Mouse (Mus musculus) frontal cortex, adult (tissue): ENCODE data around the gene 4930502E18Rik.
"Not testable (repeated sequence)": the region's sequence is repeated elsewhere in the genome, so short reads cannot be mapped to it uniquely, and the experiment has no call there.

Source experiments
- ATAC-seq: cut with Nextera tagmentation; 2 replicates; pipeline ENCODE4 v1.9.2; 2017; ENCODE audit warnings: mild to moderate bottlenecking, moderate library complexity, mixed read lengths; ENCODE audit not compliant: low TSS enrichment

Gene 4930502E18Rik

GRCm38 (mm10) chrX:53724596-53724995, at the start of gene 4930502E18Rik:
Gene 4930502E18Rik (plus strand): TSS chrX:53724826.
- no peak for ATAC-seq

GRCm38 (mm10) chrX:53676943-53677342, 47.7 kb upstream of the 4930502E18Rik start:
- ATAC-seq: peak; percentile 47

DNA sequence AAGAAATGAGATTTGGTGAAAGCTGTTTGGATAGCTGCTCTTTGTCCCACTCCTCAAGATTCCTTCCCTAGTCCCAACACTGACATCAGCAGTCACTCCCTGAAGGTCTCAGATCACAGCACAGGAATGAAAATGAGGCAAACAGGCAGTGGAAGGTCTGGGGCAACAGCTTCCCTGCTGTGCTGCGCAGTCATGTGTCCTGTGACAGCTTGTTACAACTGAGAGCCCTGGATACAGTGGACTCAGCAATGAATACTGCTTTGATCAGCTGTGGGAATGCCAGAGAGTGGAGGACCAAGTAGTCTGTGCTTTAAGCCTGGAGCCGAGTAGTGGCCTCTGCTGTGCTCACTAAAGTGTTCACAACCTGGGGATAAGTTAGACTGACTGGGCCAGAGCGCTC, 42.0 kb upstream of the 4930502E18Rik start:
- ATAC-seq: not testable (repeated sequence)

DNA sequence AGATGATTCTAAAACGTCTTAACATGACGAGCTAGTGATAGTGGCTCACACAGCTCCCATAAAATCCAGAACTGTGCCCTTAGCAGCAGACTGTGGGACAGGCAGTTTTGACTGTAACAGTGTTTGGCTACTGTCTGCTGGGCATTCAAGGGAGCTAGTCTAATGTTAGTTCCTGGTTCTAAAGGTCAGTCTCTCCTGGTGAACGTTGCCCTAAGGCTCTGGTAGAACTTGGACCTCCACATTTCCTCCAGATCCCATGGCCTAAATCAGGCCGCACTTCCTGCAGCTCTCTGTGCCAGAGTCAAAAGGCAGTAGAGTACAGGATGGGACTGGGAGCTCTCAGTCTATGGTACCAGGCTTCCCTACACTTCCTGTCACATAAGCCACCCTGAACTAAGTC, 40.0 kb upstream of the 4930502E18Rik start:
- ATAC-seq: not testable (repeated sequence)

DNA sequence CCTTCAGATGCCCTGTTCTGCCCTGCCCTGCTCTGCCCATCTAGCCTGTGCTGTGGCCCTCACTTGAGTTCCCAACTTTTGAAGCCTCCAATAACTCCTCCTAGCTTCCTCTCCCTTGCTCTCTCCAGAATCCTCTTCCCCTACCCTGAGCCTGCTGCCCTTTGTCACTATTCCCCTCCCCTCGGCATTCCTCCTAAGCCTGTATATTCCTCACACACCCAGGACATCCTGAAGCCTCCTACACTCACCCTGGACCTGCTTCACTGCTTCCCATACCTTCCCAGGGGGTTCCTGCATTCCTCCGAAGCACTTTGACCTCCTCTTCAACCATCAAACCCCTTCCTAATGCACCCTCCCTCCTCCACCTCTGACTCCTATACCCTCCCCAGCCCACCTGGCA, 32.6 kb upstream of the 4930502E18Rik start:
- no peak for ATAC-seq

DNA sequence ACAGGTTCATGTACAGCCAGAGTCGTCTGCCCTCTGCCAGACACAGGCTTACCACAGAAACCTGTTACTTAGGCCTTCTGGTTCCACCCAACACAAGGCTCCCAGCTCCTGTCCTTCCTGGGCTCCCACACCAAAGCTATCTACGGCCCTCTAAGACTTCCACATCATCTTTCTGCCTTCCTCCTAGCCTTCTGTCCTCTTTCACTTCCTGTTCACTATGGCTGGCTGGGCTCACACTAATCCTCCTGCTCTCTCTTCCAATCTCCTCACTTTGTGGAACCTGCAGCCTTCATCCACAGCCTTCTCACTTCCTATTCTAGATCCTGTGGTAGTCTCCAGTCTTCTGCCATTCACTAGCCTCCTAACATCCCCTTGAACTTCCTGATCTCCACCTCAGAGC, 31.5 kb upstream of the 4930502E18Rik start:
- ATAC-seq: no peak

DNA sequence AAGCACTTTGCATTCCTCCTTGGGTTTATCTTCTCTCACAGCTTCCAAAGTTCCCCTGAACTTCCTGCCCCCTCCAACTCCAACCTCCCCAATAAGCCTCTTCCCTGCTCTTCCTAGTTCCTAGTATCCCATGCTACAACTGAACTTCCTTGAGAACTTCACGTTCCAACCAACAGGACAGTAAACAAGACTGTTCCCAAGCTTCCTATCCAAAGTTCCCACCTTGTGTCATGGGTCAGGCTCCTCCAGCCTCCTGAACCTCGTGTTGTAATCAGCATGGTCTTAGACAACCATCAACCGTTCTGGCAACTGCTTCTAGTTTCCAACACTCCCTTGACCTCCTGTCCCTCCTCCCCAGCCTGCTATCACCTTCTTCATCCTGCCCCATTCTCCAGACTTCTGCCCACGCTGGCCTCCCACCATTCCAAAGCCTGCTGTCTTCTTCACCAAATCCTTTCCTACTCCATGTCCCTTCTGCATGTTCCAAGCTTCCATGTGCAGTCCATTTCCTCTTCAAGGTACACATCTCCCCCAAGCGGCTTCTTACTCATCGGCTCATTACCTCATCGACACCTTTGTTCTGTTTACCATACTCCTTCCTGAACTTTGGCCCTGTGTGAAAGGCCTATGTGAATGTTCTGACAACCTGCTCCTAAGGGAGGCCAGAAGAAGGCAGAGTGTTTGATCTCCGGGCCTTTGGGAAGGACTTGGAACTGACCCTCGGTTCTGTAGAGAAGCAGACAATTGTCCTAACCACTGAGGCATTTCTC, 30.4 kb upstream of the 4930502E18Rik start:
- ATAC-seq: no peak

- ATAC-seq: peak; percentile 83
These were observed 25.4 kb upstream of the 4930502E18Rik start for GRCm38 (mm10) chrX:53699225-53699624.

GRCm38 (mm10) chrX:53702673-53703072, 22.0 kb upstream of the 4930502E18Rik start:
- no peak for ATAC-seq

DNA sequence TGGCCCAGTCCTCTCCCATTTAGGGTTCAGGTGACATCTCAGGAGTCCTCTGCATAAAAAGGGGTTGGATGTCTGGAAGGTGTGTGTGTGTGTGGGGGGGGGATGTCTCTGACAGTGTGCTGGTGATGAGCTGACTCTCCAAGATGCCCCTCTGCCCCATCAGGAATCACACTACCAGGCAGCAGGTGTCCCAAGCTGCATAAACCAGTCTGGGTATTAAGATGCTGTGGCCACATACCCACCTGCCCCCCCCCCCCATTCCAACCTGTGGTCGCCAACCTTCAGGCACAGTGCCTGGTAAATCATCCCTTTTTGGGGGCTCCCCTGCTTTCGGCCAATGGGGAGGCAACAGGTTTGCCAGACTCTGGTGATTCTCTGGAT, 8.7 kb upstream of the 4930502E18Rik start:
- no peak for ATAC-seq

DNA sequence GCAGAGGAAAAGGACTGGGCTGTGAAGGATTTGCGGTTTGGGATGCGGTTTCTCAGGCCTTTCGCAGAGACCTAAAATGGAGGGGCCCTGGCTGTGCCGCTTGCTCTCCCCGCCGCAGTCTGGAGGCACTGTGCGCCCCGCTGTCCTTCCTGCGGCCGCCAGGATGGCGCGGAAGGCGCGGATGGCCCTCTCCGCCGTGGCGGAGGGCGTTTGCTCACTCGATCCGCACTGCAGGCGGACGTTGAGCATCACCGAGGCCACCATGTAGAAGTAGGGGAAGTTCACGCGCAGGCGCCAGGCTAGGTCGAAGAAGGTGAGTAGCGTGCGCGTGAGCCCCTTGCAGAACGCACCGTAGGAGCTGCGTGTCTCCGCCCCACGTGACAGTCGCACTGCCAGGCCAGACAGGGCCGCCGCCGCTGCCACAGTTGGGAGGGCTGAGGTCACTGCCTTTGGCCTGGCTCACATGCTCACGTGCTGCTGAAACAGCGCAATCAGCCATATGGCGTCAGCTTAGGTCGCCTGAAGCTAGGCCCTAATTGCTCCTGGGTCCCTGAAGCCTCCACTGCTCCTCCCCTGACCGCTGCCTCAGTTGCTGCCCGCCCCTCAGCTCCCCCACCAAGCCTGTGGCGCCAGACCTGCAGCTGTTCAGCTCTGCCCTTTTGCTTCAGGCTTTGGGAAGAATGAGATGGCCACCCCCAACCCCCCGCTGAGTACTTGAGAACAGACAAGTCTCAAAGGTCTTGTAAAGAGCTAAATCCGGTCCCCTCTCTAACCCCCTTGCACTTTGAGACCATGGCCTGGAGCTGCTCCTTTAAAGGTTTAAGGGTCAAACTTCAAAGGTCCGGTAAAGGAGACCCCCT, 8.1 kb upstream of the 4930502E18Rik start:
- ATAC-seq: peak; percentile 92

GRCm38 (mm10) chrX:53728967-53729366, 4.3 kb downstream of the 4930502E18Rik start:
- ATAC-seq: no peak

GRCm38 (mm10) chrX:53752851-53753250, 28.2 kb downstream of the 4930502E18Rik start:
- no peak for ATAC-seq

DNA sequence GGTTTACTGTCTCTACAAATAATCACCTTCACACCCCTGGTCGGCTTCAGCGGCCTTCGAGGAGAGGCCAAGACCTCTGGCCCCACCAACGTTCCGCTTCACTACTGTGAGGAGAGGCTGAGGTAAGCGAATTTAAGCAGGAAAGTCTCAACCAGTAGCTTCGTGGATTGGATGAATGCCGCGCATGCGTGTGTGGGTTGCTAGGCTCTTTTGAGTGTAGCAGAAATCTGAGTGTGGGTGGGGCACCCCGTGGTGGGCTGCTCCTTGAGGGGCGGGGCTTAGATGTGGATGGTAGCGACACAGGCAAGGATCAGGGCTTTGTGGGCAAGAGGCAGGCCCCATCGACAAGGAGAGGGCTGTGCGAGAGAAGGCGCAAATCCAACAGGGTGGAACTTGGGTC, 33.1 kb downstream of the 4930502E18Rik start, which contains the start of gene 1700013H16Rik:
Gene 1700013H16Rik (minus strand): TSS at position 96 of the 400 bp plus-strand sequence.
- no peak for ATAC-seq

DNA sequence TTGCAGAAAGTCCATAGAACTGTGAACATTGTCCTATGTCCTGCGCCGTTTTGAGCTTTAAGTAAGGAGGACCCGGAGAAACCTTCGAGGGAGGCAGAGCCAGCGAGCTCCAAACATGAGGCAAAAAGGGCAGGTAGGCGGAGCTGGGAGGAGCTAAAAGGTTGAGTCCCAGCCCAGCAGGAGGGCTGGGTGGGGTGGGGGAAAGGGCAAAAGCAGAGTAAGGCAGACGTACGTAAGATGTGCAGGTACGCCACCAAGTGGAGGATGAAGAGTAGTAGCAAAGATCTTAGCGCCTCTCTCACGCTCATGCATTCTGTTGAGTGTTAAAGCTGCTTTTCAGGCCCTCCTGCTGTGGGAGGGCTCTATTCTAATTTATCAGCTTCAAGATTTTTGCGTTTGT, 51.6 kb downstream of the 4930502E18Rik start, which contains the start of gene Zfp36l3:
Gene Zfp36l3 (minus strand): TSS at position 119 of the 400 bp plus-strand sequence.
- ATAC-seq: no peak
